Mouse (Mus musculus) brain, embryonic 18.5 days (tissue): Measurements from ENCODE around the gene Usp50.

Source experiments
- DNase-seq: peaks from one replicate; pipeline ENCODE4 v3.0.0-alpha.2; 2012; ENCODE audit warnings: low read depth, low spot score

The Usp50 gene

GRCm38 (mm10) chr2:126665984-126666383 is 117.3 kb downstream of the Usp50 start:
- no peak for DNase-seq

DNA sequence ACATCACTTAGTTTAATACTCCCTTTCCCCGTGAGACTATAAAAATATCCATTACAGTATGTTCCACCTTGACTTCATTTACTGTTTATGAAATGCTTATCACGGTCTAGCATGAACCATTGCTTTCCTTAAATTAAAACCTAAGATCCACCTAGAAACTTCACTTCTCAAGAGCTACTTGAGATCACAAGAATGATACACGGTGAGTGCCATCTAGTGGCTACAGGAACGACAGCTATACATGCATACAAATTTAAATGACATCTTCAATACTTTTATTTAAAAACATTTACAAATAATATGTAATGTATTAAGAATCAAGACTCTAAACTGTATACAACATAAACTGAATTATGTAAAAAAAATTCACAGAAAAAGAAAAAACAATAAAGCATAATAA is 119.8 kb downstream of the Usp50 start:
- peak; percentile 10 for DNase-seq
